Mouse (Mus musculus) myocyte (in vitro differentiated cells): ENCODE data around the gene Gon4l.
A peak's percentile ranks its signal among the peaks of the same experiment; 100 is the strongest.
"Not testable (repeated sequence)": the region's sequence is repeated elsewhere in the genome, so short reads cannot be mapped to it uniquely, and the experiment has no call there.

Experiments used
- E2F4 ChIP-seq: IDR thresholded peaks from one replicate; pipeline ENCODE4 v1.6.1; 2011; ENCODE audit warnings: mild to moderate bottlenecking, control low read depth, moderate library complexity; ENCODE audit not compliant: insufficient read depth
- MAX ChIP-seq: IDR thresholded peaks from one replicate; pipeline ENCODE4 v1.6.1; 2011; ENCODE audit warnings: low read depth, mild to moderate bottlenecking, control low read depth
- MYOD1 ChIP-seq, 3 experiments: IDR thresholded peaks; one replicate each; pipeline ENCODE4 v1.6.1; 2011; ENCODE audit warnings: control low read depth in 2 of 3, low read depth in 2 of 3, mild to moderate bottlenecking in 2 of 3, moderate library complexity in 1 of 3; ENCODE audit not compliant: insufficient read length in 2 of 3, control insufficient read depth in 1 of 3
- MYOG ChIP-seq, 3 experiments: IDR thresholded peaks; one replicate each; pipeline ENCODE4 v1.6.1; 2011; ENCODE audit warnings: control low read depth in 2 of 3, low read depth in 2 of 3, mild to moderate bottlenecking in 2 of 3; ENCODE audit not compliant: insufficient read length in 2 of 3, control insufficient read depth in 1 of 3, insufficient read depth in 1 of 3
- POLR2A ChIP-seq: IDR thresholded peaks from one replicate; pipeline ENCODE4 v1.6.1; 2011; ENCODE audit warnings: low read depth, mild to moderate bottlenecking, control low read depth, moderate library complexity; ENCODE audit not compliant: insufficient read length
- USF1 ChIP-seq: IDR thresholded peaks from one replicate; pipeline ENCODE4 v1.6.1; 2011; ENCODE audit warnings: low read depth, mild to moderate bottlenecking, control low read depth, moderate library complexity

DNA sequence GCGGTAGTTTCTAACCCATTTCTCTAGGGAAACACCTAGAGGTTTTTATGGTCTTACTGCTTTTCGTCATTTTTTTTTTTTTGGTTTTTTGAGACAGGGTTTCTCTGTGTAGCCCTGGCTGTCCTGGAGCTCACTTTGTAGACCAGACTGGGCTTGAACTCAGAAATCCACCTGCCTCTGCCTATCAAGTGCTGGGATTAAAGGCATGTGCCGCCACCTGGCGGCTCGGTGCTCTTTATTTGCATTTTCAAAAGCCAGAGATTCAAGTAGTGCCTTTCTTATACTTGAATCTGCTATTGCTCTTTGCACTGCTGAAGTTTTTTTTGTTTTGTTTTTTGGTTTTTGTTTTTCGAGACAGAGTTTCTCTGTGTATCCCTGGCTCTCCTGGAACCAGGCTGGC, 37.5 kb upstream of the Gon4l start:
- TF ChIP-seq POLR2A; E2F4; MYOG (IDR thresholded peaks at IDR 0.05; ENCODE audit: control insufficient read depth in 1 of 3, insufficient read depth in 1 of 3, insufficient read length in 2 of 3, low read depth in 2 of 3); MAX; USF1: not testable (repeated sequence)
- peak in 2 of 3 experiments; percentile 47 to 60 for TF ChIP-seq MYOD1 (IDR thresholded peaks at IDR 0.05; ENCODE audit: control insufficient read depth in 1 of 3, insufficient read length in 2 of 3, low read depth in 2 of 3)
